Mouse (Mus musculus) midbrain, postnatal 0 days (tissue): ENCODE data around the gene Tbc1d17. TPM values are rescaled to one million over a fixed set of nuclear protein-coding genes. Genes with fewer than 3 reads are reported as not detected.

Experiments
- ATAC-seq: fragments of 200-750 bp; cut with Nextera tagmentation; 2 replicates; pipeline ENCODE4 v1.8.0; 2017; ENCODE audit warnings: moderate number of reproducible peaks, mild to moderate bottlenecking, moderate TSS enrichment, moderate library complexity; ENCODE audit not compliant: low FRiP score
- DNase-seq: peaks from one replicate; pipeline ENCODE4 v3.0.0-alpha.2; 2015; ENCODE audit warnings: low spot score
- H3K27ac ChIP-seq: fragments of 300-500 bp; sonication (generic); 2 replicates; pipeline ENCODE4 v1.5.1; 2014; ENCODE audit warnings: low read depth, mild to moderate bottlenecking, low read length, mixed read lengths
- H3K27me3 ChIP-seq: fragments of 300-500 bp; sonication (generic); 2 replicates; pipeline ENCODE4 v1.6.1; 2014; ENCODE audit warnings: low read length, control low read depth, mixed read lengths; ENCODE audit not compliant: insufficient read depth
- H3K36me3 ChIP-seq: fragments of 300-500 bp; sonication (generic); 2 replicates; pipeline ENCODE4 v1.6.1; 2014; ENCODE audit warnings: low read length, control low read depth, mixed read lengths; ENCODE audit not compliant: insufficient read depth
- H3K4me1 ChIP-seq: fragments of 300-500 bp; sonication (generic); 2 replicates; pipeline ENCODE4 v1.6.1; 2014; ENCODE audit warnings: mild to moderate bottlenecking, control low read depth, antibody characterized with exemption, low read length, mixed read lengths; ENCODE audit not compliant: insufficient read depth
- H3K4me2 ChIP-seq: fragments of 300-500 bp; sonication (generic); 2 replicates; pipeline ENCODE4 v1.6.1; 2014; ENCODE audit warnings: low read depth, mild to moderate bottlenecking, low read length, mixed read lengths; ENCODE audit not compliant: poor library complexity, severe bottlenecking
- H3K4me3 ChIP-seq: fragments of 300-500 bp; sonication (generic); 2 replicates; pipeline ENCODE4 v1.5.1; 2014; ENCODE audit warnings: low read depth, mild to moderate bottlenecking, low read length, moderate library complexity
- H3K9ac ChIP-seq: fragments of 300-500 bp; sonication (generic); replicated peaks from 2 replicates; pipeline ENCODE4 v1.6.1; 2014; ENCODE audit warnings: mild to moderate bottlenecking, low read length, moderate library complexity, mixed read lengths; ENCODE audit not compliant: poor library complexity, severe bottlenecking
- H3K9me3 ChIP-seq: fragments of 300-500 bp; sonication (generic); 2 replicates; pipeline ENCODE4 v1.6.1; 2016; ENCODE audit warnings: low read length, control low read depth
- CTCF ChIP-seq: IDR thresholded peaks from 2 replicates; pipeline ENCODE4 v1.5.1; 2016; ENCODE audit warnings: antibody characterized with exemption, mild to moderate bottlenecking
- WGBS: fragments of 180-500 bp; shearing (Covaris S2); extraction: QIAGEN DNeasy Blood & Tissue Kit; methylation state at CpG from one replicate; pipeline ENCODE4 v1.1.7; 2014; 5-methylcytosine and 5-hydroxymethylcytosine counted together
- polyA plus RNA-seq: library from polyadenylated mRNA; unstranded; fragments of >200 nt; fragmentation: Nextera tagmentation; extraction: Ambion mirVana; gene quantifications from 2 replicates; pipeline ENCODE4 v1.2.1, GENCODE M21; 2015
- total RNA-seq: library from RNA; depleted of rRNA; stranded (reverse); fragments of >200 nt; gene quantifications from 2 replicates; pipeline ENCODE4 v1.2.3, GENCODE M21; 2014

The Tbc1d17 gene
- total and polyA plus RNA-seq, 2 experiments from 2014 or later, result 79.7 to 115 TPM

- H3K9ac ChIP-seq, result peak within 1 kb of the TSS; percentile 85
- TF ChIP-seq CTCF, result peak; percentile 11; the same call in 1 of the 2 replicates
- H3K9me3 ChIP-seq, result no peaks in the 10 kb centered on the region
- under 1% methylated on average over 32 of the region's 32 CpGs for WGBS
- H3K4me2 ChIP-seq, result peak within 1 kb of the TSS; percentile 72
- DNase-seq, result peak; percentile 95
- peaks cover 9% of the 10 kb centered on the region for H3K36me3 ChIP-seq
- no peaks in the 10 kb centered on the region for H3K27me3 ChIP-seq
- peaks cover 11% of the 10 kb centered on the region; the same call in 1 of the 2 replicates for H3K4me1 ChIP-seq
- ATAC-seq, result peak; percentile 72
- H3K27ac ChIP-seq, result peak within 1 kb of the TSS; percentile 88
- peak within 1 kb of the TSS; percentile 61 for H3K4me3 ChIP-seq
Observed at GRCm38 (mm10) chr7:44857042-44857552, 8.2 kb upstream of the Tbc1d17 start, which contains the start of gene Pnkp. Gene Pnkp, plus strand, starts transcription at chr7:44857139.

- no peak for TF ChIP-seq CTCF
- DNase-seq (no peak), ATAC-seq (no peak)
- WGBS, result 70% methylated on average over 9 of the region's 9 CpGs
- Histone ChIP-seq H3K9ac (0 out of 2 replicates have a peak overlapping the region, but pooled peaks have one; percentile 13), H3K4me2 (peak overlapping the region; percentile 72), H3K36me3 (peaks cover 6% of the 10 kb centered on the region; the same call in 1 of the 2 replicates), H3K4me1 (peaks cover 11% of the 10 kb centered on the region; the same call in 1 of the 2 replicates), H3K4me3 (peak overlapping the region; percentile 61), H3K27ac (peak overlapping the region; percentile 88), H3K9me3 (no peaks in the 10 kb centered on the region), H3K27me3 (no peaks in the 10 kb centered on the region)
Observed at GRCm38 (mm10) chr7:44856265-44856916, 7.5 kb upstream of the Tbc1d17 start.

GRCm38 (mm10) chr7:44855036-44855435 is 6.2 kb upstream of the Tbc1d17 start:
- WGBS, result 35% methylated on average over 10 of the region's 10 CpGs
- Histone ChIP-seq H3K9ac (peak overlapping the region; percentile 48), H3K36me3 (peaks cover 6% of the 10 kb centered on the region; the same call in 1 of the 2 replicates), H3K4me2 (peak overlapping the region; percentile 62), H3K27me3 (no peaks in the 10 kb centered on the region), H3K4me3 (peak overlapping the region; percentile 32), H3K9me3 (no peaks in the 10 kb centered on the region), H3K4me1 (peaks cover 12% of the 10 kb centered on the region; the same call in 1 of the 2 replicates), H3K27ac (peak overlapping the region; percentile 77)
- ATAC-seq, result no peak
- TF ChIP-seq CTCF, result no peak
- DNase-seq, result no peak

GRCm38 (mm10) chr7:44854356-44855031 is 5.6 kb upstream of the Tbc1d17 start:
- 6% methylated on average over 45 of the region's 45 CpGs for WGBS
- Histone ChIP-seq H3K4me1 (peaks cover 12% of the 10 kb centered on the region; the same call in 1 of the 2 replicates), H3K9me3 (no peaks in the 10 kb centered on the region), H3K27me3 (no peaks in the 10 kb centered on the region), H3K9ac (peak overlapping the region; percentile 48), H3K36me3 (peaks cover 6% of the 10 kb centered on the region; the same call in 1 of the 2 replicates), H3K4me2 (peak overlapping the region; percentile 62), H3K27ac (peak overlapping the region; percentile 77), H3K4me3 (peak overlapping the region; percentile 32)
- ATAC-seq, result no peak
- DNase-seq, result peak; percentile 78
- TF ChIP-seq CTCF, result no peak

- Histone ChIP-seq H3K4me2 (peak overlapping the region; percentile 62), H3K27me3 (no peaks in the 10 kb centered on the region), H3K4me1 (peaks cover 12% of the 10 kb centered on the region; the same call in 1 of the 2 replicates), H3K4me3 (peak overlapping the region; percentile 32), H3K9ac (peak overlapping the region; percentile 48; the same call in 1 of the 2 replicates), H3K36me3 (peaks cover 6% of the 10 kb centered on the region; the same call in 1 of the 2 replicates), H3K9me3 (no peaks in the 10 kb centered on the region), H3K27ac (peak overlapping the region; percentile 77)
- TF ChIP-seq CTCF, result no peak
- ATAC-seq (no peak), DNase-seq (no peak)
- WGBS, result 28% methylated on average over 26 of the region's 26 CpGs
Observed at GRCm38 (mm10) chr7:44853596-44854355, 4.9 kb upstream of the Tbc1d17 start.
